Mouse (Mus musculus): ENCODE data around the gene Morf4l1. TPM values are rescaled to one million over a fixed set of nuclear protein-coding genes. Genes with fewer than 3 reads are reported as not detected.
"Not testable (repeated sequence)": the region's sequence is repeated elsewhere in the genome, so short reads cannot be mapped to it uniquely, and the experiment has no call there.

Morf4l1 gene
- polyA plus RNA-seq, 1 experiment from 2014 or later, result 546 TPM

DNA sequence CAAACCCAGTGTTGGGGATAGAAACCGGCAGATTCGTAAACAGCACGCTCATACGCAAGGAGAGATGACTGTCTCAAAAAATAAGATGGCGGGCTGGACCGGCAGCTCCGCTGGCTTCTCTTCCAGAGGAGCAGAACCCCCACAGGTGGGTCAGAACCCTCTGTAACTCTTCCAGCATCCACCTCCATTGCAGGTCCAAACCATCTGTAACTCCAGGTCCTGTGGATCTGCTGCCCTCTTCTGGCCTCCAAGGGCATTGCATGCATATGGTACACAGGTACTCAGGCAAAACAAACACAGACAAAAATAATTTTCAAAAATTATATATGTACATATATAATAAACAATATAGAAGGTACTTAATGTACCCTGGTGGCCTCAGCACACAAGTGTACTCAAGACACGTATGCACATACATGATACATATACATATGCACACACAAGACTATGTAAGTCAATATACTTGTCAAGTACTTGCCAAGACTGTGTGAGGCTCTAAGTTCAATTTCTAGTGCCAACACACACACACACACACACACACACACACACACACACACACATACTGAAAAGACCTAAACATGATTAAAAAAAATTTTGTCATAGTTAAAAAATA lies 37.6 kb downstream of the Morf4l1 start:
- Histone ChIP-seq H3K4me3 (no peak overlapping the region), H3K4me1 (no peaks in the 10 kb centered on the region), H3K9me3 (no peaks in the 10 kb centered on the region), H3K27me3 (no peaks in the 10 kb centered on the region), H3K4me2 (replicated peaks) (no peak overlapping the region), H3K27ac (no peak overlapping the region), H3K9ac (no peak overlapping the region), H3K36me3 (no peaks in the 10 kb centered on the region)
- no peak for ATAC-seq (ENCODE audit: low FRiP score, low read depth)
- WGBS, result 60% methylated on average over 8 of the region's 8 CpGs

DNA sequence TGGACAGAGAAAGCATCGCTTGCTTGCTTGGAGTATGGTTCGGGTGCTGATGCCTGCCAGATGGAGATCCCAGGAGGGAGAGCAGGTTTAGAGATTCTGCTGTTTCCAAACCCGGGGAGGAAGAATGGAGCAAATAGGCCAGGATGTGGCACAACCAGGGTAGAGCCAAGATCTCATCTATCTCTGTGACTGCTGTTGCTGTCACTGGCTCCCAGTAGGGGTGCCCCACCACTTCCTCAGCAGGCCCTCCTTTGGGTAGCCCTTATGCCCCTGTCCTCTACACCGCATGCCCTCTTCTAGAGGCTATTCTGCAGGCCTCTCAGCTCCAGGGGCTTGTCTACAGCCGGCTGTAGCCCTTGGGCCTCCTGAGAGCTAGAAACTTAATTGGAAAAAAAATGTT lies 38.4 kb downstream of the Morf4l1 start:
- H3K4me2 ChIP-seq (replicated peaks), result no peak overlapping the region
- H3K9ac ChIP-seq, result no peak overlapping the region
- no peaks in the 10 kb centered on the region for H3K4me1 ChIP-seq
- no peak for ATAC-seq (ENCODE audit: low FRiP score, low read depth)
- no peaks in the 10 kb centered on the region for H3K27me3 ChIP-seq
- WGBS, result 85% methylated on average over 5 of the region's 5 CpGs
- no peak overlapping the region for H3K27ac ChIP-seq
- H3K4me3 ChIP-seq, result no peak overlapping the region
- H3K36me3 ChIP-seq, result no peaks in the 10 kb centered on the region
- H3K9me3 ChIP-seq, result no peaks in the 10 kb centered on the region

DNA sequence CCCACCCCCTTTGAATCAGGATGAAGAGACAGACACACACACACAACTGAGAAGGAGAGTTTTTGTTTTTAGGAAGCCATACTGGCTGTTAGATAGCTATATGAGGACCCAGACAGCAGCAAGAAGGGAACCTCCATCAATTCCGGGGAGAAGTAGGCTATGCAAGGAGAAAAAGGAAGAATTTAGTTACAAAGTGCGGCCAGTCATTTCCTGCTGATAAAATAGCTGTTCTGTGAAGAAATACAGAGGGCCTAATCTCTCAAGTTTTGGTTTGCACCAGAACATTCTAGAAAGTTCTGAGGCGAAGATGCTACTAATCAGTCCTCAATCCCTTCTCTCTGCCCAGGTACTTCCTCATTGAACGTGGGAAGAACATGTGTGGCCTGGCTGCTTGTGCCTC lies 39.2 kb downstream of the Morf4l1 start:
- no peak for ATAC-seq (ENCODE audit: low FRiP score, low read depth)
- H3K4me1 ChIP-seq, result no peaks in the 10 kb centered on the region
- WGBS, result 82% methylated on average over 4 of the region's 4 CpGs
- H3K9me3 ChIP-seq, result no peaks in the 10 kb centered on the region
- H3K27me3 ChIP-seq, result no peaks in the 10 kb centered on the region
- H3K9ac ChIP-seq, result no peak overlapping the region
- H3K4me3 ChIP-seq, result no peak overlapping the region
- H3K27ac ChIP-seq, result no peak overlapping the region
- H3K36me3 ChIP-seq, result no peaks in the 10 kb centered on the region
- H3K4me2 ChIP-seq (replicated peaks), result no peak overlapping the region

DNA sequence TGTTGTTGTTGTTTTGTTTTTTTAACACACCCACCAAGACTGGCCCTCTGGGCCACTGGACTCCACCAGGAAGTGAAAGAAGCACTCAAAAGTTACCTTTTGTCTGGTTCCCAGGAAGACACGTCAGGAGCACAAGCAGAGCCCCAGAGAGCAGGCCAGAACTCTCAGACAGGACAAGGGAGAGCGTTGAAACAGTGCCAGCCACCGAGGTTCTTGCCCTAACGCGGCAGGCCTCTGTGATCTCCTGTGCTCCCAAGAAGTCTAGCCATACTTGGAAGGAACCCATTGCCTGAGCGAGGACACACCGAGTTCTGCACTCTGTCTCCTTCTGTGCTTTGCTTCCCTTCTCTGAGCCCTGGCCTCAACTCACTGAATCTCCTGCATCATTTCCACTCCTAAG lies 44.4 kb downstream of the Morf4l1 start:
- no peaks in the 10 kb centered on the region for H3K27me3 ChIP-seq
- no peak overlapping the region for H3K4me2 ChIP-seq (replicated peaks)
- H3K27ac ChIP-seq, result no peak overlapping the region
- no peaks in the 10 kb centered on the region for H3K9me3 ChIP-seq
- H3K4me3 ChIP-seq, result no peak overlapping the region
- 70% methylated on average over 7 of the region's 7 CpGs for WGBS
- no peaks in the 10 kb centered on the region for H3K36me3 ChIP-seq
- no peaks in the 10 kb centered on the region for H3K4me1 ChIP-seq
- no peak for ATAC-seq (ENCODE audit: low FRiP score, low read depth)
- no peak overlapping the region for H3K9ac ChIP-seq

DNA sequence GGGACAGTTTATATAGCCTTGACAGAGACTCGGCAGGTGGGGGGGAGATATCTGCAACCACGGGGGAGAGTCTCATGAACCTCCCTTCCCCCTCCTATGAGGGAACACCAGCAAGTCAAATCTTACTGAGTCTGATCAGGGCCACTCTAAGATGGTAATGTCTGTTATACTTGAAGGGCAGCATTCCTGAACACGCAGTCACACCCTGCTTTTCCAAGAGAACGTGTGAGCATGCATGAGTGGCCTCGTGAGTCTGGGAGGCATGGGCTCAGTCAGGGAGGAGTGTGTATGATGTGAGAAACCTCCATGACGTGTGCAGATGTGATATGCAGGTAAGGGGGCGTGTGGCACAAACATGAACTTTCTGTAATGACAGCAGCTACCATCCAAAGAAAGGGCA lies 45.1 kb downstream of the Morf4l1 start:
- Histone ChIP-seq H3K4me3 (no peak overlapping the region), H3K4me1 (no peaks in the 10 kb centered on the region), H3K36me3 (no peaks in the 10 kb centered on the region), H3K9me3 (no peaks in the 10 kb centered on the region), H3K27ac (no peak overlapping the region), H3K27me3 (no peaks in the 10 kb centered on the region), H3K9ac (no peak overlapping the region), H3K4me2 (replicated peaks) (no peak overlapping the region)
- WGBS, result 73% methylated on average over 7 of the region's 7 CpGs
- no peak for ATAC-seq (ENCODE audit: low FRiP score, low read depth)

DNA sequence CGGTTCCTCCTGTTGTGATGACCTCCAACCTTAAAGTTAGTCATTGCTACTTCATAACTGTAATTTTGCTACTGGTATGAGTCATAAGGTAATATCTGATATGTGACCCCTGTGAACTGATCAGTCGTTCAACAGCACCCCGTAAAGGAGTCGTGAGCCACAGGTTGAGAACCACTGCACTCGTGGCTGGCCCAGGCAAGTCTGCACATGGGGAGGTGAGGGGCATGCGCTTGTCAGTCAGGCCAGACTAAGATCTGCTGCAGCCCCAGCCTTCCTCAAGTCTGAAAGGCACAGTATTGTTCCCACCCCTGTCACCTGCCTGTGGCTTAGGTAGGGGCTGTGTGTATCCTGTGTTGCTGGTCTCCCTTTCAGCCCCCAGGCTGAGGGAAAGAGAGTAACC lies 45.8 kb downstream of the Morf4l1 start:
- H3K9me3 ChIP-seq, result no peaks in the 10 kb centered on the region
- H3K27ac ChIP-seq, result no peak overlapping the region
- H3K4me1 ChIP-seq, result no peaks in the 10 kb centered on the region
- H3K36me3 ChIP-seq, result no peaks in the 10 kb centered on the region
- WGBS, result 76% methylated on average over 6 of the region's 6 CpGs
- no peak overlapping the region for H3K4me2 ChIP-seq (replicated peaks)
- no peak overlapping the region for H3K9ac ChIP-seq
- no peak for ATAC-seq (ENCODE audit: low FRiP score, low read depth)
- no peak overlapping the region for H3K4me3 ChIP-seq
- H3K27me3 ChIP-seq, result no peaks in the 10 kb centered on the region

DNA sequence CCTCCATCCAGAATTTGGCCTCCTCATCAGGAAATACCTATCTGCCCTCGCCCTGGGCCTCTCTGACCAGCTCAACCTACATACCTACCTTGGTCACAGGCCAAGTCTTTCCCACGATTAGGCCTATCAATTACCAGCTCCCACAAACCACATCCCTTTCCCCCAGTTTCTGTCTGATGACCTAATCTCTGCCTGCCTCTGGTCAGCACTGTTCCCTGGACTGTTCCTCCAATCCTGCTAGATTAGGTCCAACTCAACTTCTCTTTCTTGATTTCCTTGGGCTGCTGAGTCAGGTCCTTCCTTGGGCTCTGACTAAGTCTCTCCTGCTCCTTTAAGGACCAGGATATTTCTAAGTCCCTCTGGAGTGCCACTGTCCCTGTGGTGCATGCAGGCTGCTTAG lies 47.2 kb downstream of the Morf4l1 start:
- WGBS, result 72% methylated on average over 2 of the region's 2 CpGs
- Histone ChIP-seq H3K27ac (no peak overlapping the region), H3K27me3 (no peaks in the 10 kb centered on the region), H3K9ac (no peak overlapping the region), H3K36me3 (no peaks in the 10 kb centered on the region), H3K4me1 (no peaks in the 10 kb centered on the region), H3K9me3 (no peaks in the 10 kb centered on the region), H3K4me2 (replicated peaks) (no peak overlapping the region), H3K4me3 (no peak overlapping the region)
- no peak for ATAC-seq (ENCODE audit: low FRiP score, low read depth)

DNA sequence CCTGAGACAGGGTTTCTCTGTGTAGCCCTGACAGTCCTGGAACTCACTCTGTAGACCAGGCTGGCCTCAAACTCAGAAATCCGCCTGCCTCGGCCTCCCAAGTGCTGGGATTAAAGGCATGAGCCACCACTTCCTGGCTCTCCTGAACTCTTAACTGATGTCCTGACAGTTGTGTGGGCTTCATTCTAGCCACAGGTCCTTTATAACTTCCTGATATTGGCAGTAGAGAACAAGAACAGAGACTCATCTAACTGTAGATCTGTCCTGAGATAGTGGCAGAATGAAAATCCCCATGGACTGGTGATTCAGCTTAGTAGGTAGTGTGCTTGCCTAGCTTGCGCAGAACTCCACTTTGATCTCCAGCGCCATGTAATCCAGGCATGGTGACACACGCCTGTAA lies 53.6 kb downstream of the Morf4l1 start:
- H3K27me3 ChIP-seq; H3K9ac ChIP-seq; H3K36me3 ChIP-seq; H3K4me2 ChIP-seq (replicated peaks); H3K4me3 ChIP-seq; H3K27ac ChIP-seq; H3K9me3 ChIP-seq; ATAC-seq (ENCODE audit: low FRiP score, low read depth); H3K4me1 ChIP-seq: not testable (repeated sequence)
- 89% methylated on average over 5 of the region's 5 CpGs for WGBS

DNA sequence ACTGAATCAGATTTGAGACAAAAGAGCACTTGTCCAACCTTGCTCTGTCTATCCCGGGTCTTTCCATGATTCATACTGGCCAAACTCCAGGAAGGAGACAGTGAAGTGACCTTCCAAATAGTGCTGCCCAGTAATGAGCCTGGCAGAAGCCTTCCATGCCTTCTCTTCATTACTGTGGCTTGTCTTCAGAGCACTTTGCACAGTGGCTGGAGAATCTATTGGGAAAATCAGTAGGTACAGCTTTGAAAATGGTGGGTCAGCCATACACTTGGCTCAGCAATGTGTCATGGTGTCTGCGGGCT lies 54.0 kb downstream of the Morf4l1 start:
- 96% methylated on average over 2 of the region's 2 CpGs for WGBS
- no peaks in the 10 kb centered on the region for H3K27me3 ChIP-seq
- H3K4me3 ChIP-seq, result no peak overlapping the region
- no peak overlapping the region for H3K27ac ChIP-seq
- no peak overlapping the region for H3K9ac ChIP-seq
- H3K4me1 ChIP-seq, result no peaks in the 10 kb centered on the region
- H3K9me3 ChIP-seq, result no peaks in the 10 kb centered on the region
- no peak overlapping the region for H3K4me2 ChIP-seq (replicated peaks)
- H3K36me3 ChIP-seq, result no peaks in the 10 kb centered on the region
- ATAC-seq (ENCODE audit: low FRiP score, low read depth), result no peak

DNA sequence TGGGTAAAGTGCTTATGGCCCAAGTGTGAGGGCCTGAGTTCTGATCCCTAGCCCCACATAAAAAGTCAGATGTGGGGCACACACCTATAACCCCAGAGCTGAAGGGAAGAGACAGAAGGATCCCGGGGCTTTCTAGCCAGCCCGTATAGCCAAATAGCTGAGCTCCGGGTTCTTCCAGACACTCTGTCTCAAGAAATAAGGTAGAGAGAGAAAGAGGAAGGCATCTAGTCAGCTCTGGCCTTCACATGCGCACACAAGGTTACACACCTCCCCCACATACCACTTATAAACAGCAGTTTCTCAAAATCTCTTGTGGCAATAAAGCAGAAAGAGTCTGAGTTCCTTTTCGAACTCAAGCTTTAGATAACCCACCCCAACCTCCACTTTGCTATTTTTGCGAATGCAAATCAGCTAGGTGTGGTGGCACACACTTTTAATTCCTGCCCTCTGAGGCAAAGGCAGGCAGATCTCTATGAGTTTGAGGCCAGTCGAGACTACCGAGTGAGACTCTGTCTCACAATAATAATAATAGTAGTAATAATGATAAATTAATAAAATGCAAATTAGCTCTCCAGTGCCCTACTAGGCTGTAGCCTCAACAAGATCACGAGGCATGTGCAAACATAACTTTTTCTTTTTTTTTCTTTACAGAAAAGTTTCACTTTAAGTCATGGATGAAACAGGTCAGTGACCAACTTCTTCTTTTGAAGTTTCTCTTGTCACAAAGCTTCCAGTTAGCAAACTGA lies 54.6 kb downstream of the Morf4l1 start:
- Histone ChIP-seq H3K4me1 (no peaks in the 10 kb centered on the region), H3K4me2 (replicated peaks) (no peak overlapping the region), H3K27ac (no peak overlapping the region), H3K36me3 (no peaks in the 10 kb centered on the region), H3K9me3 (no peaks in the 10 kb centered on the region), H3K4me3 (no peak overlapping the region), H3K9ac (no peak overlapping the region), H3K27me3 (no peaks in the 10 kb centered on the region)
- ATAC-seq (ENCODE audit: low FRiP score, low read depth), result no peak
- WGBS, result 83% methylated on average over 9 of the region's 9 CpGs

DNA sequence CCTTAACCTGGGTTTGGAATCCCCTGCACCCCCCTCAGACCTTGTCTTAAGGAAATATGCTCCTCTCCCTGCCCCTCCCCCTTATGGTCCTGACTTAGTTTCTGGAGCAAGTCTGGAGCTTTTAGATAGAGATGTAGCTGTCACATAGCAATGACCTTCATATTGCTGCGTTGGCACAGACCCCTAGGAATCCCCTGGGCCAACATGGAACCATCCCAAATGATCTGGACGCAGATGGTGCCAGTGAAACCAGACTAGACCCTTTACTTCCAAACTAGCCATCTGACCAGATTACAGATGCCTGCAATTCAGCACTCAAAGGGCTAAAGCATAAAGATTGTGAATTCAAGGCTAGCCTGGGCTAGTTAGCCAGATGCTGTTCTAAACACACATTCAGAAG lies 57.9 kb downstream of the Morf4l1 start:
- H3K9ac ChIP-seq, result no peak overlapping the region
- peaks cover 8% of the 10 kb centered on the region; the same call in 1 of the 2 replicates for H3K4me1 ChIP-seq
- H3K4me3 ChIP-seq, result no peak overlapping the region
- H3K27ac ChIP-seq, result no peak overlapping the region
- H3K4me2 ChIP-seq (replicated peaks), result no peak overlapping the region
- WGBS, result 81% methylated on average over 2 of the region's 2 CpGs
- no peak for ATAC-seq (ENCODE audit: low FRiP score, low read depth)
- H3K9me3 ChIP-seq, result no peaks in the 10 kb centered on the region
- no peaks in the 10 kb centered on the region for H3K36me3 ChIP-seq
- H3K27me3 ChIP-seq, result no peaks in the 10 kb centered on the region

DNA sequence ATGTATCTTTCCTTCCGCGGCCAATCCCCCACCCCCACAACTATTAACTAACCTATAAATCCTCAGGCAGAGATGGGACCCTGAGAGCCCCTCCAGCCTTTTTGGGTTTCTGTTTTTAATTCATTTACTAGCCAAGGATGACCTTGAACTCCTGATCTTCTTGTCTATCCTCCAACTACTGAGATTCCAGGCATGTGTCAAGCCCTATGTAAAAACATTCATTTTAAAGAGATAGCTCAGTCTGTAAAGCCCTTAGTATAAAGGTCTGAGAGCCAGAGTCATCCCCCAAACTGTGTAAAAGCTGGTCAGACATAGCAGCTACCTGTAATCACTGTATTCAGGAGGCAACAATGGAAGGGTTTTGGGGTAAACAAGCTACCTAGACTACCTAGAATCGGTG lies 58.7 kb downstream of the Morf4l1 start:
- no peak overlapping the region for H3K4me3 ChIP-seq
- ATAC-seq (ENCODE audit: low FRiP score, low read depth), result no peak
- no peak overlapping the region for H3K27ac ChIP-seq
- peaks cover 8% of the 10 kb centered on the region; the same call in 1 of the 2 replicates for H3K4me1 ChIP-seq
- 55% methylated on average over 3 of the region's 3 CpGs for WGBS
- no peaks in the 10 kb centered on the region for H3K36me3 ChIP-seq
- H3K4me2 ChIP-seq (replicated peaks), result peak overlapping the region; percentile 92; the same call in 1 of the 2 replicates
- no peak overlapping the region for H3K9ac ChIP-seq
- H3K9me3 ChIP-seq, result no peaks in the 10 kb centered on the region
- no peaks in the 10 kb centered on the region for H3K27me3 ChIP-seq

DNA sequence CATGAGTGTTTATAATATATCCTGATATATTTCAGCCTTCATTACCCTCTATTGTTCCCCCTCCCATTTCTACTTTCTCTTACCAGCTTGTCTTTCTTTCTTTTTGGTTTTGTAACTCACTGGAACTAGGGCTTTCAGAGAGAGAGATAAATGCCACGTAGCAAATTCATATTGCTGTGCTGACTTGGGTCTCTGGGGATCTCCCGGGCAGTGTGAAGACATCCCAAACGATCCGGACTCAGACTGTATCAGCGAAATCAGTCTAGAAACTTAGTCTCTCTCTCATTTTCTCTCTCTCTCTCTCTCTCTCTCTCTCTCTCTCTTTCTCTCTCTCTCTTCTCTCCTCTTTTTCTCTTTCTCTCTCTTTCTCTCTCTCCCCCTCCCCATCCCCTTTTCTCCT lies 59.2 kb downstream of the Morf4l1 start:
- peak overlapping the region; percentile 92 for H3K4me2 ChIP-seq (replicated peaks)
- no peaks in the 10 kb centered on the region for H3K27me3 ChIP-seq
- H3K36me3 ChIP-seq, result no peaks in the 10 kb centered on the region
- H3K4me3 ChIP-seq, result no peak overlapping the region
- H3K9me3 ChIP-seq, result no peaks in the 10 kb centered on the region
- ATAC-seq (ENCODE audit: low FRiP score, low read depth), result no peak
- no peak overlapping the region for H3K27ac ChIP-seq
- no peak overlapping the region for H3K9ac ChIP-seq
- 58% methylated on average over 5 of the region's 5 CpGs for WGBS
- peaks cover 8% of the 10 kb centered on the region; the same call in 1 of the 2 replicates for H3K4me1 ChIP-seq

Data from limb, embryonic 13.5 days (tissue).